Mouse (Mus musculus): ENCODE data around the gene Ank.
A peak's percentile ranks its signal among the peaks of the same experiment; 100 is the strongest.
"Not testable (repeated sequence)": the region's sequence is repeated elsewhere in the genome, so short reads cannot be mapped to it uniquely, and the experiment has no call there.

Ank gene

GRCm38 (mm10) chr15:27466131-27467080 is at the start of gene Ank:
Gene Ank (plus strand): TSS chr15:27466677.
- DNase-seq (ENCODE audit: low read depth, low spot score), result peak; percentile 60

- peak; percentile 97 for DNase-seq (ENCODE audit: low read depth, low spot score)
Measured at GRCm38 (mm10) chr15:27418566-27419331, 47.7 kb upstream of the Ank start.

- no peak for DNase-seq (ENCODE audit: low read depth, low spot score)
Measured at GRCm38 (mm10) chr15:27421531-27421930, 44.9 kb upstream of the Ank start.

- peak; percentile 71 for DNase-seq (ENCODE audit: low read depth, low spot score)
Measured at GRCm38 (mm10) chr15:27427581-27427980, 38.9 kb upstream of the Ank start.

- no peak for DNase-seq (ENCODE audit: low read depth, low spot score)
Measured at GRCm38 (mm10) chr15:27430241-27430640, 36.2 kb upstream of the Ank start.

GRCm38 (mm10) chr15:27432851-27433615 is 33.4 kb upstream of the Ank start:
- no peak for DNase-seq (ENCODE audit: low read depth, low spot score)

GRCm38 (mm10) chr15:27435409-27435808 is 31.1 kb upstream of the Ank start:
- DNase-seq (ENCODE audit: low read depth, low spot score), result no peak

GRCm38 (mm10) chr15:27436194-27436593 is 30.3 kb upstream of the Ank start:
- no peak for DNase-seq (ENCODE audit: low read depth, low spot score)

- no peak for DNase-seq (ENCODE audit: low read depth, low spot score)
Measured at GRCm38 (mm10) chr15:27441053-27441452, 25.4 kb upstream of the Ank start.

GRCm38 (mm10) chr15:27441529-27441928 is 24.9 kb upstream of the Ank start:
- DNase-seq (ENCODE audit: low read depth, low spot score), result no peak

GRCm38 (mm10) chr15:27441951-27442350 is 24.5 kb upstream of the Ank start:
- no peak for DNase-seq (ENCODE audit: low read depth, low spot score)

GRCm38 (mm10) chr15:27444772-27445347 is 21.6 kb upstream of the Ank start:
- DNase-seq (ENCODE audit: low read depth, low spot score), result no peak

GRCm38 (mm10) chr15:27450689-27451088 is 15.8 kb upstream of the Ank start:
- DNase-seq (ENCODE audit: low read depth, low spot score), result no peak

GRCm38 (mm10) chr15:27451760-27452159 is 14.7 kb upstream of the Ank start:
- no peak for DNase-seq (ENCODE audit: low read depth, low spot score)

GRCm38 (mm10) chr15:27452496-27452895 is 14.0 kb upstream of the Ank start:
- DNase-seq (ENCODE audit: low read depth, low spot score), result peak; percentile 7

GRCm38 (mm10) chr15:27457001-27457400 is 9.5 kb upstream of the Ank start:
- DNase-seq (ENCODE audit: low read depth, low spot score), result no peak

GRCm38 (mm10) chr15:27459781-27460180 is 6.7 kb upstream of the Ank start:
- not testable (repeated sequence) for DNase-seq (ENCODE audit: low read depth, low spot score)

GRCm38 (mm10) chr15:27461336-27462245 is 4.9 kb upstream of the Ank start:
- DNase-seq (ENCODE audit: low read depth, low spot score), result no peak

GRCm38 (mm10) chr15:27463876-27464275 is 2.6 kb upstream of the Ank start:
- DNase-seq (ENCODE audit: low read depth, low spot score), result no peak

GRCm38 (mm10) chr15:27465391-27466005 is 979 bp upstream of the Ank start:
- peak; percentile 78 for DNase-seq (ENCODE audit: low read depth, low spot score)

Measured in 3T3-L1 (cell line).